Mouse (Mus musculus): ENCODE results near the gene Megf11.

- TF ChIP-seq CTCF (IDR thresholded peaks at IDR 0.05) (no peak), EP300 (IDR thresholded peaks at IDR 0.05; ENCODE audit: insufficient read depth, low read depth, low read length) (no peak), POLR2A (IDR thresholded peaks at IDR 0.05; ENCODE audit: insufficient read depth, low read depth, low read length) (no peak)
Measured at GRCm38 (mm10) chr9:64700451-64701311, 315.3 kb downstream of the Megf11 start.
